Mouse (Mus musculus) mouse embryonic stem cell (cell line): ENCODE results near the gene Gys1.

Source experiments
- in situ Hi-C, 2 experiments: fragments of 300-500 bp; cut with MboI; formaldehyde crosslinking; loops; 1 replicate in 1 of 2; 3 replicates in 1 of 2; pipeline ENCODE4 v1.14.3; 2019 to 2020; ENCODE audit warnings: low sequenced_read_pairs in 2 of 2, low pct_unique_long_range_greater_than_20kb in 1 of 2, mixed read lengths in 1 of 2; ENCODE audit not compliant: unreplicated experiment in 1 of 2

Gys1 gene

DNA sequence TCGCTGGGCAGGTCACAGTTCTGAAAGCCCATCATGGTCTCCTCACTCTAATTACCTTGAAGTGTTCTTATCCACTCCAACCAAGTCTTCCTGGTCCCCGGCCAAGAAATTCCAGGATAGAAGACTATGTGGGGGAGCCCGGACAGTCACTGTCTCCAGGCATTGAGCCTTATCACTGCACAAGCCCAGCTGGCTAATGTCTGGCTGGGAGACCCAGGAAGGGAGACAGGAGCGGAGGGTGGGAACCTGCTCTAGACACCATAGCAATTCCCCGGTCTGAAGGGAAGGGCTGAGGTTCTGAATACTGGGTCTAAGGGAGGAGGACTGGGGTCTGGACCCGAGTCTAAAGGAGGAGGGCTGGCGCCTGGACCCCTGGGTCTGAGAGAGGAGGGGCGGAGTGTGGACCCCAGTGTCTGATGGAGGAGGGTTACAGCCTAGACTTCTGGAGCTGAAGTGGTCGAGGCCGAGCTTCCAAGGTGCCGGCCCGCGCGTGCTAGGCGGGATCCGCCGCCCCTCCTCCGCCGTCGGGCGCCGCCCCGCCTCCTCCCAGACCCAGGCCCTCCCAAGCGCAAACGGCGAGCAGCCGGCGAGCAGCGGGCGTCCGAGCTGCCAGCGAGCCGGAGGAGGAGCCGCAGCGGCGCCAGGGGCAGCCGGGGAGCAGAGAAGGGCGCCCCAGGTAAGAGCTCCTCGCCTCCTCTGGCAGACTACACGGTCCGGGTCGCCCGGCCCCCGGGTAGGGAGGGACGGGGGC lies 21.4 kb upstream of the Gys1 start, which contains the start of gene Ntf5:
Gene Ntf5 (plus strand): TSS at position 583 of the 751 bp plus-strand sequence.
- in situ Hi-C loops, result no loop called here

DNA sequence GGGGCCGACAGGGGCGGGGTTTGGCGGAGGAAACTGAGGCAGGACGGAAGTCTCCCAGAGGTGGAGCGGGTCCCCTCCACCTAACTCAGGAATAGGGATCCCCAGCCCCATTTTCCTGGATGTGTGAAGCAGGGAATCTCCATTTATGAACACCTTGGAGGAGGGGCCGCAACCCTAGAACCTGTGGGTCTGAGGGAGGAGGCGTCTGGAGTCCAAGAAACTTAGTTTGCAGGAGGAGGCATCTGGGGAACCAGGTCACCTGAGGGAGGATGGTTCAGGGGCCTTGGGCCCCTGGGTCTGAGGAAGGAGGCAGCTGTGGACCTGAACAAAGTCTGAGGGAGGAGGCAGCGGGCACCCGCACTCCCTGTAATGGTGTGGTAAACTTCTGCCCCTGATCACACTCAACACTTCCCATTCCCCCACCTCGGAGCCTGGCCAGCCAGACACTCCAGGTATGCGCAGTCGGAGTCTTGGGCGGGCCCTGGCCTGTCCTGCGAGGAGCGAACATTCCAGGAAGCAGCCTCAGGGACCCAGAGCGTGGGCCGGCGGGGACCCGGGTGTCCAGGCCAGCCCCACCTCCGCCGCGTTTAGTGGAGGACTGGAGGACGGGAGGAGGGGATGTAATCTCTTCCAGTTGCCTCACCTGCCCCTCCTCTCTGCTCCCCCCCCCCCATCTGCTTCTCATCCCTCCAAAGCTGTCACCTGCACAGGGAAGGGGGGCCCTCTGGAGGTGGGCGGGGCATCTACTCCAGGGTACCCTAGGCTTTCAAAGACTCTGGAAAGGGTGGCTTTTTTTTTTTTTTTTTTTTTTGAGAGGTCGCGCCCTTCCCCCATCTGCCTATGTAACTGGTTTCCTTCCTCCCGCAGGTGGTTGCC lies 20.5 kb upstream of the Gys1 start:
- in situ Hi-C loops, result no loop called here

DNA sequence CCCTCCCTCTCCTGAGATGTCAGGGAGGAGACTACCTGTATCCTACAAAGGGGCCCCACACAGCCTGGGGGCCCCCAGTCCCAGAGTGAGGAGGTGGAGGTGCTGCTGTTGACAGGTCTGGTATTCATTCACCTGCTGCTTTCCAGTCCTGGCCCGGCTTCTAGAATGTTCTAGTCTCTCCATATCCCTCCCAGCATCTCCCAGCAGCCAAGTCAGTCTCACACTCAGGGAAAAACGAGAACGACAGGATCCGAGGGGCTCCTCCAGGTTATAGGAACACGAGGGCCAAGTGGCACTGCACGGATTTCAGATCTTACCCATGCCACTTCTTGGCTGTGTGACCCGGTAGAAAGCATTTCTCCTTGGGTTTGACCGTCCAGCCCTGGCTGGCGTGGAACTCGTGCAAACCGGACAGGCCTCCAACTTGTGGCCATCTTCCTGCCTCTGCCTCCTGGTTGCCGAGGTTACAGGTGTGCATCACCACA lies 19.9 kb upstream of the Gys1 start:
- in situ Hi-C loops, result no loop called here

DNA sequence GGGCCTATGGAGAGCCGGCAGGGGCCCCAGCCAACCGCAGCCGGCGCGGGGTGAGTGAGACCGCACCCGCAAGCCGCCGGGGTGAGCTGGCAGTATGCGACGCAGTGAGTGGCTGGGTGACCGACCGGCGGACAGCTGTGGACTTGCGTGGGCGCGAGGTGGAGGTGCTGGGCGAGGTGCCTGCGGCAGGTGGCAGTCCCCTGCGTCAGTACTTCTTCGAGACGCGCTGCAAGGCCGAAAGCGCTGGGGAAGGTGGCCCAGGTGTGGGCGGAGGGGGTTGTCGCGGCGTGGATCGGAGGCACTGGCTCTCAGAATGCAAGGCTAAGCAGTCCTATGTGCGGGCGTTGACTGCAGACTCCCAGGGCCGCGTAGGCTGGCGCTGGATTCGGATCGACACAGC lies 19.0 kb upstream of the Gys1 start:
- in situ Hi-C loops, result no loop called here

DNA sequence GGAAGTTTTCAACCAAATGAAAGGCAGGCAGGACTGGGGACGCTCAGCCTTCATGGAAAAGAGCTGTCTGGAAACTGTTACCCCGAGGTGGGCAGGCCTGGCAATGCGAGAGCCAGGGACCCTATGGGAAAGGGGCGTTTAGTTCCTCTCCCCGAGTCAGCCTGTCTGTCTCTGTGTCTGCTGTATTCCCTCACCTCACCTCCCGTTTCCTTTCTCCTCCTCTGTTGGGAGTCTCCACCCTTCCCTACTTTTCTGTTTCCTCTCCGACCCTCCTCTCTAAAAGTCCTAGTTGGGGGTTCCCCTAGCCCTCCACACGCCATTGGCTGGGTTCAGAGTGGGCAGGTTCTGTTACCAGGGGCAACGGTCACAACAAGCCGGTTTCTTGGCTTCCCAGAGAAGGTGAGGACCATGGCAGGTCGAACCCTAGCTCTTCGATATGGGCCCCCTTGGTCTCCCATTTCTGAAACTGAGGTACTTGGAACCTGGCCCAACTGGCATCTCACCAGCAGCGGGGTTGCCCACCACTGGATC lies 16.6 kb upstream of the Gys1 start:
- in situ Hi-C loops, result no loop called here

DNA sequence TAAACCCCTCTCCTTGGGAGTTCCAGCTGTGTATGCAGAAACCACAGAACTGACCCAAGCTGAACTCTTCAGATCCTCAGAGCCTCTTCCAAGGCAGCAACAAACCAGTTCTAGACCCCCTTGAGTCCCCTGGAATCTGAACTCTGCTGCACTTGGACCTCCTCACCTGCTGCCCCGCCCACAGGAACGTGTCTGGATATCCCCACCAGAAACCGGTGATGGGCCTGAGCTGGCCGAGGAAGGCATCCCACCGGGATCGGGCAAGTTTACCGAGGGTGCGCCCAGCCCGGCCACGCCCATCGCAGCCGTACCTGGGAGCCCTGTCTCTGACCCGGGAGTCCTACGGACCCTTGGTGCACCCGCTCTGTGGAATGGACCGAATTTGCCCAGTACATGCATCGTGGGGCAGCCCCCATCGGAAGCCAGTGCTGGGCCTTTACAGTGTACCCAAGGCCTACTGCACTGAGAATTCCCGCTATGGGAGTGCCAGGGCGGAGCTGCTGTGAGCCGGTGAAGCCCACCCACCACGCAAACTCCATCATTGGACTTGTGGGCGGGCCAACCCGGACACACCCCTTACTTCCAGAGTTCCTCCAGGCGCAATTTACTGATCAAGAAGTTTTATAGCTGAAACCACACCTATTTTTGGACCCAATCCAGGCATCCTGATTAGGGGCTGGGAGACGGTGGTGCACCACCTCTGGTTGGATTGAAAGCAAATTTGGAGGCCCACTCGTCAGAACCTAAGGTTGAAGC lies 14.6 kb upstream of the Gys1 start:
- in situ Hi-C loops, result no loop called here

DNA sequence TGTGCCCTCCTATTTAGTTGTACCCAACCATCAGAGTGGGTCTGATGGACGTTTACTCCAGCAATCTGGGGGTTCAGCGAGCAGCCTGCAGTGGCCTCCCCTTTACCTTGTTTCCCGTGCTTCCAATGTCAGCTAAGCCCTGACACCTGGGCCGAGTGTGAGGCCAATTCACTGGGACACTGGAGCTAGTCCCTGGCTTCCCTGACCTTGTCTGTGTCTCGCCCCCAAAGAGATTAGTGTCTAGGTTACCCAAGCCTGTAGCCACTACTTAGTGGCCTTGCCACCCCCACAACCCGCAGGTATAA lies 14.1 kb upstream of the Gys1 start, which contains the start of gene Lhb:
Gene Lhb (plus strand): TSS at position 206 of the 305 bp plus-strand sequence.
- in situ Hi-C loops, result no loop called here

DNA sequence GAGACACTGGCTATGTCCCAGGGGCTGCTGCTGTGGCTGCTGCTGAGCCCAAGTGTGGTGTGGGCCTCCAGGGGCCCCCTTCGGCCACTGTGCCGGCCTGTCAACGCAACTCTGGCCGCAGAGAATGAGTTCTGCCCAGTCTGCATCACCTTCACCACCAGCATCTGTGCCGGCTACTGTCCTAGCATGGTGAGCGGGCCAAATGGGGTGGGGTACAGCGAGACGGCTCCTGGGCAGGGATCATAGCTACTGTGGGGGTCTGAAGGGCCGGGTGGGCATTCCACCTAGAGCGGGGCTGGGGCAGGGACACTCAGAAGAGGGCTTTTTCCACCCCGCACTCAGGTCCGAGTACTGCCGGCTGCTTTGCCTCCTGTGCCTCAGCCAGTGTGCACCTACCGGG lies 13.4 kb upstream of the Gys1 start:
- in situ Hi-C loops, result no loop called here

DNA sequence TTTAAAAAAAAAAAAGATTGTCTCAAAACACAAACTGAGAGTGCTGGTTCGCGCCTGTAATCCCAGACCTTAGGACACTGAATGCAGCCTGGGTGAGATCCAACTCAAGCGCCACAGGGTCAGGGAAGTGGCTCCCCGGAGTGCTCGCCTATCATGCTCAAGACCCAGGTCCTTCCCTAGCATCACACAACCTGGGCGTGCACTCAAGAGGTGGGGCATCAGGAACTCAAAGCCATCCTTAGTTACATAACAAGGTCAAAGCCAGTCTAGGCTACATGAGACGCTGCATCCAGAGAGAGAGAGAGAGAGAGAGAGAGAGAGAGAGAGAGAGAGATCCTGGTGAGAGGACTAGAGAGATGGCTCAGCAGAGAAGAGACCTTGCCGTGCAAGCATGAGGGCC lies 8.1 kb upstream of the Gys1 start:
- in situ Hi-C loops, result no loop called here

DNA sequence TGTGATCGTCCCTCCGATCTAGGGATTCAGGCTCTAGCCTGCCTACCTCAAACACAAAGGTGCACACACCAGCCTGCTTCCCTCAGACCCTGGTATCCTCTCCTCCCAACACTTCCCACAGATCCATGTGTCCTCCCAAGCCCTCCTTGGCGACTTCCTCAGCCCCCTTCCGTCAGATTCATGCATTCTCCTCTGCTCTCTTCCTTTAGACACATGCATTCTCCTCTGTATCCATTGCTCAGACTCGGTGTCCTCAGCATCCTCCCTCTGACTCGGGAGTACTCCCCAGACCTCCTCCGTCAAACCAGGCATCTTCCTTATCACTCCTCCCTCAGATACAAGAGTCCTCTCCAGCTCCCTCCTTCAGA lies 825 bp upstream of the Gys1 start:
- in situ Hi-C loops, result no loop called here

DNA sequence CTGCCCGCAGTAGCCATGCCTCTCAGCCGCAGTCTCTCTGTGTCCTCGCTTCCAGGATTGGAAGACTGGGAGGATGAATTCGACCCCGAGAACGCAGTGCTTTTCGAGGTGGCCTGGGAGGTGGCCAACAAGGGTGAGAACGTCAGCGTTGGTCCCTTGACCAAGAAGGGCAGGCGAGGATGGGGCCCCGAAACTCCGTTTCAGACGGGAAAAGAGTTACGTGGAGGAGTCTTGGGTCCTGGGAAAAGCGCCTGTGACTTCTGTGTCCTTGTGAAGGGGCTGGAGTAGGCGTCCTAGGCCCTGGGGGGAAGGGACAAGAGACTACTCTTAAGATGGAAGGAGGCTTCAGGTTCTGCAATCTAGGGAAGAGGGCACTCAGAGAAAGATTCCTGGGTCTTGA lies 394 bp downstream of the Gys1 start:
- in situ Hi-C loops, result no loop called here

DNA sequence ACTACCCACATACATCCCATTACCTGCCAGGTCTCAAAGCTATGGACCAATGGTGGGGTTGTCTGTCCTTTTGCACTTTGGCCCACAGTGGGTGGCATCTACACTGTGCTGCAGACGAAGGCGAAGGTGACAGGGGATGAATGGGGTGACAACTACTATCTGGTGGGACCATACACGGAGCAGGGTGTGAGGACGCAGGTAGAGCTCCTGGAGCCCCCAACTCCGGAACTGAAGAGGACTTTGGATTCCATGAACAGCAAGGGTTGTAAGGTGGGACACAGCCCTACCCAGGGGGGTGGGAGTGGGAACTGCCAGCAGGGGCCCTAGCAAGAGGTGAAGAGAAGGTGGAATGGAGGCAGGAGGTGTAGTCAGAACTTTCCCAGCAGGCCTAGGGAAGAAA lies 1.8 kb downstream of the Gys1 start:
- in situ Hi-C loops, result no loop called here

DNA sequence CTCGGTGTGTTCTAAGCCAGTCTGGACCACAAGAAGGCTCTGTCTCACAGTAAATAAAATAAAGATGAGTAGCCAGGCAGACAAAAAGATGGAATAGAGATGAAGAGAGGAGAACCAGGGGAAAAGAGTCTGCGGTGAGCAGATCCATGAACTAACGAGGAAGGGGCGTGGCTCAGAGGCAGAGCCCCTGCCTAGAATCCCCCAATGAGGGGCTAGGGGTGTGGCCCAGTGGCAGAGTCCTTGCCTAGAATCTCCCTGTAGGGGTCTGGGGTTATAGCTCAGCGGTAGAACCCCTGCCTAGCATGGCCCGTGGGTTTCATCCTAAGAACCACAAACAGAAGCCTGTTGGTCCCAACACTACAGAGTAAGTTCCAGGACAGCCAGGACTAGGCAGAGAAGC lies 2.4 kb downstream of the Gys1 start:
- in situ Hi-C loops, result no loop called here

DNA sequence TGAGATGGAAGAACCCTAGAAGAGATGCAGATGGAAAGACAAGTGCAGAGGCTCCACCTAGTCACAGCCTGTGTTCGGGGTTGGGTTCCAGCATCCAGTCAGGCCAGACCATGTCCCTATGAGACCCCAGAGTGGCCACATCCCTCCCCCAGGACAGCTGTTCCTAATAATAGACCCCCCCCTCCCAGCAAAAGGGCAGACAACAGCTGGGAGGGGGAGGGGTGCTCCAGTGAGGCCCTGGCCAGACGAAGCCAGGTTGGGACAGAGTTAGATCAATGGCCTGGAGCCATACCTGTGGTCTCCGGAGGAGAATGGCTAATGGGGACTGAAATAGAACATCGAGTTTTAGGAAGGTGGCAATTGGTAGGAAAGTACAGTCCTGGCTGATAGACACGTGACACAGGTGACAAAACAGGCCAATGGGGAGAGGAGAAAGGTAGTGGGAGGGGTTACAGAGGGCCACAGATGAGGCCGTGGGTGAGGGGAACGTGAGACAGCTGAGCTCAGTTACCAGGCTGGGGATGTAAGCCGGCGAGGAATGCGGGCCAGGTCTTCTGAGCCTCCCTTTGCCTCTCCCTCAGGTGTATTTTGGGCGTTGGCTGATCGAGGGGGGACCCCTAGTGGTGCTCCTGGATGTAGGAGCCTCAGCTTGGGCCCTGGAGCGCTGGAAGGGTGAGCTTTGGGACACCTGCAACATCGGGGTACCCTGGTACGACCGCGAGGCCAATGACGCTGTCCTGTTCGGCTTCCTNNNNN lies 3.1 kb downstream of the Gys1 start, which contains the start of gene Ruvbl2:
Gene Ruvbl2 (minus strand): TSS at position 576 of the 756 bp plus-strand sequence.
- in situ Hi-C loops, result no loop called here

DNA sequence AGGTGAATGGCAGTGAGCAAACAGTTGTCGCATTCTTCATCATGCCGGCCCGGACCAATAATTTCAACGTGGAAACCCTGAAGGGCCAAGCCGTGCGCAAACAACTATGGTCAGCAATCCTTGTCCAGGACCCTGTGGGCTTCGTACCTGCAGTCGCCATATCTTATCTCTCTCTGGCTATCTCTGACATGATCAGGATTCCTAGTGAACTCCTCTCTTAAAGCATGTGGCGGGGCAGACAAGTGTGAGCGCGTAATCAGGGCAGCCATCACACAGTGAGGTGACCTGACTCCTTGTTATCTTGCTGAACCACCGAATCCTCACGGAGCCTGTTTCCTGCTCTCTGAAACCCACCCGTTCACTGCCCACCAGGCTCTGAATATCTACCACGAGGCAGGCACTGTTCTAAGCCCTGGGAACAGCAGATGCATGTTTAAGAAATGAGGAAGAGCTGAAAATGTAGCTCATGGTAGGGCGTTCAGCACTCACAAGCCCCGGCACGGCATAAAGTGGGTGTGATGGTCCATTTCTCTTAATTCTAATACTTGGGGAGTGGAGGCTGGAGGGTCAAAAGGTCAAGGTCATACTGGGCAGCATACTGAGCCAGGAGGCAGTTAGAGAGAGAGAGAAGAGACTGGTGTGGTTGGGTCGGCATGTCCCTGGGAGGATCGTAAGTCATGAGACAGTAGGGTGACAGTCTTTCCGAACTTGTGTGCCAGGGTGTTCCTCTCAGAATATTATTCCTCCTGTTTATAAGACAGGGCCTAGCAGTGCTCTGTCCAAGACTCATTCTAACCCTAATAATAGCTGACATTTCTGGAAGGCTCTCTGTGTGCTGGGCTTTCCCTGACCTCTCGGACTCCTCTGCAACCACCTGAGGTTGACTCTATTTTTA lies 9.1 kb downstream of the Gys1 start:
- in situ Hi-C loops, result no loop called here

DNA sequence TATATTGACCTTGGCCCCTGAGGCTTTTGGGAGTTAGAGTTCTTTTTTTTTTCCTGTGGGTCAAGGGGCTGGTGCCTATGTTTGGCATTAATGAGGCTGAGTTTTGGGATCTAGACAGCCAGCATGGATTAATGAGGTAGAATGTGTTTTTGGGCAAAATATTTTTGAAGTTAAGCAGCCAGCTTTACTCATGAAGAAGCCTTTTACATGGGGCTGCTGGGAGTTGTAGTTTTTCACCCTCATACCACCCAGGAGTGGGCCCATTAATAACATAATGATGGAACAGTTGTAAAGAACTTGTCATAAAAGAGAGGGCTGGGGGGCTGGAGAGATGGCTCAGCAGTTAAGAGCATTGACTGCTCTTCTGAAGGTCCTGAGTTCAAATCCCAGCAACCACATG lies 11.9 kb downstream of the Gys1 start:
- in situ Hi-C loops, result no loop called here

DNA sequence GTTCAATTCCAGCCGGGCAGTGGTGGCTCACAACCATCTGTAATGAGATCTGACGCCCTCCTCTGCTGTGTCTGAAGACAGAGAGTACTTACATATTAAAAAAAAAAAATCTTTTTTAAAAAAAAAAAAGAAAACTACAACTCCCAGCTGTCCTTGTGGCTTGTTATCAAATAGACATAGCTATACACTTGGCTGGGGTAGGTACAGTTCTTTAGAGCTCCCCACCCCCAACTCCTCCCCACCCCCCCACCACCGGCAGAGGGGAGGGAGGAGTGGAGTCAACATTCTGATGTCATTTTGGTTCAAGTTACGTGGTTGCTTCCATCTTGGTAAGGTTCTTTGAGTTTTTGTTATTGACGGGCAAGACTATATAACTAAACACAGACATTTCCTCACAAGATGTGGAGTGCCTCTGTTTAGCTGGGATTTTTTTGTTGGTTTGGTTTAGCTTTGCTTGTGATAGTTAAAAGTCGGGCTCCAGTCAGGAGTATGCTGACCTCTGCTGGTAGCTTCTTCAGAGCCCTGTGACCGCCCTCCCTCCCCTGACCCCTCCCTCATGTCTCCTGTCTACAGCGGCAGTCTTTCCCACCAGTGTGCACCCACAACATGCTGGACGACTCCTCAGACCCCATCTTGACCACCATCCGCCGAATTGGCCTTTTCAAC lies 12.8 kb downstream of the Gys1 start:
- in situ Hi-C loops, result no loop called here
